In the genomic region with DNA sequence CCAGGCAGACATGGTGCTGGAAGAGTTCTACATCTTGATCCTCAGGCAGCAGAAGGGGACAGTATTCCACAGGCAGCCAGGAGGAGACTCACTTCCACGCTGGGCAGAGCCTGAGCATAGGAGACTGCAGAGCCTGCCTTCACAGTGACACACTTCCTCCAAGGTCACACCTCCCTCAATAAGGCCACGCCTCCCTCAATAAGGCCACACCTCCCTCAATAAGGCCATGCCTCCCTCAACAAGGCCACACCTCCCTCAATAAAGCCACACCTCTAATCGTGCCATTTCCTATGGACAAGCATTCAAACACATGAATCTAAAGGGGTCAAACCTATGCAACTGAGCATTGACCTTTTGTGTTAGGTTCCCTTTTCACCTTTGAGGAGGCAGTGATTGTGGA, we compare ENCODE assay signal across 30 mouse cellular contexts.
A peak's percentile ranks its signal among the peaks of the same experiment; 100 is the strongest.
DNase-seq lines count a peak whose midpoint lies in the region; ATAC-seq lines count a peak whose summit lies in the region.
"Had no signal": no experiment of that assay in that cellular context is flagged by ENCODE, and none has a peak within 500 bp of the region (broad histone marks: within the 10 kb centered on the region; RNA-seq: fewer than 3 reads in every experiment).

No protein-coding gene starts in this region.

- peaks cover 40% of the 10 kb centered on the region for H3K9me3 ChIP-seq in megakaryocyte, embryonic 14.5 days
- H3K9me3 ChIP-seq: embryonic facial prominence, embryonic 10.5 days; embryonic facial prominence, embryonic 13.5 days; forebrain, embryonic 10.5 days; forebrain, embryonic 13.5 days; heart, embryonic 10.5 days; heart, embryonic 13.5 days; hindbrain, embryonic 10.5 days; hindbrain, embryonic 13.5 days; intestine, embryonic 15.5 days had no signal

- H3K36me3 ChIP-seq in megakaryocyte, embryonic 14.5 days (replicated peaks; ENCODE audit: low read length), result no peaks in the 10 kb centered on the region
- H3K36me3 ChIP-seq: embryonic facial prominence, embryonic 10.5 days; embryonic facial prominence, embryonic 13.5 days; forebrain, embryonic 10.5 days; G1E; heart, embryonic 10.5 days; heart, embryonic 13.5 days; hindbrain, embryonic 10.5 days; hindbrain, embryonic 13.5 days; intestine, embryonic 15.5 days had no signal

- no peaks in the 10 kb centered on the region for H3K27me3 ChIP-seq in megakaryocyte, embryonic 14.5 days (replicated peaks)
- H3K27me3 ChIP-seq: embryonic facial prominence, embryonic 13.5 days; forebrain, embryonic 13.5 days; heart, embryonic 13.5 days; hindbrain, embryonic 13.5 days; intestine, embryonic 15.5 days had no signal

- DNase-seq in ES-CJ7 (ENCODE audit: low read depth, low spot score) (peak; percentile 46), R1 (ENCODE audit: low read depth, low spot score) (peak; percentile 63)
- DNase-seq: adrenal gland, postnatal 10 days; adrenal gland, postnatal 36 days; cerebellum, adult 11 months; cerebellum, adult 2 months; cerebellum, adult 9-11 months; cerebellum, postnatal 36 days; embryo, embryonic 11 days; gastrocnemius, postnatal 10 days; gastrocnemius, postnatal 36 days; heart, adult 2 months; heart, postnatal 36 days had no signal

- peak overlapping the region; percentile 42 for H3K4me3 ChIP-seq in megakaryocyte, embryonic 14.5 days (replicated peaks)
- H3K4me3 ChIP-seq: embryonic facial prominence, embryonic 10.5 days; embryonic facial prominence, embryonic 13.5 days; forebrain, embryonic 10.5 days; forebrain, embryonic 13.5 days; heart, adult 2 months; heart, embryonic 10.5 days; heart, embryonic 13.5 days; hindbrain, embryonic 10.5 days; hindbrain, embryonic 13.5 days; intestine, embryonic 15.5 days had no signal

- no peaks in the 10 kb centered on the region for H3K4me1 ChIP-seq in megakaryocyte, embryonic 14.5 days
- H3K4me1 ChIP-seq: embryonic facial prominence, embryonic 10.5 days; embryonic facial prominence, embryonic 13.5 days; forebrain, embryonic 10.5 days; heart, embryonic 10.5 days; heart, embryonic 13.5 days; hindbrain, embryonic 10.5 days; intestine, embryonic 15.5 days had no signal

- ATAC-seq in megakaryocyte, adult 5-6 weeks (ENCODE audit: poor library complexity, severe bottlenecking), result no peak
- no peak for ATAC-seq in erythroblast, adult 5-6 weeks (replicated peaks; ENCODE audit: low FRiP score, poor library complexity, severe bottlenecking)
- no peak for ATAC-seq in monocyte, adult 5-6 weeks (replicated peaks; ENCODE audit: insufficient number of reproducible peaks, low FRiP score, low TSS enrichment, poor library complexity, severe bottlenecking)
- ATAC-seq: CD4-positive, CD25-positive, alpha-beta regulatory T cell, adult 4 months; forebrain, embryonic 13.5 days; forebrain, embryonic 16.5 days; hindbrain, embryonic 16.5 days; intestine, embryonic 15.5 days had no signal
